Mouse (Mus musculus): ENCODE data around the gene Sdhc.

Gene Sdhc

GRCm38 (mm10) chr1:171149974-171150760, at the start of gene Sdhc, which contains the start of gene Mpz:
Sdhc (minus strand) TSS chr1:171150603.
Mpz (plus strand) TSS chr1:171150711.
- in situ Hi-C loops (cut with MboI, MseI) = no loop called here

DNA sequence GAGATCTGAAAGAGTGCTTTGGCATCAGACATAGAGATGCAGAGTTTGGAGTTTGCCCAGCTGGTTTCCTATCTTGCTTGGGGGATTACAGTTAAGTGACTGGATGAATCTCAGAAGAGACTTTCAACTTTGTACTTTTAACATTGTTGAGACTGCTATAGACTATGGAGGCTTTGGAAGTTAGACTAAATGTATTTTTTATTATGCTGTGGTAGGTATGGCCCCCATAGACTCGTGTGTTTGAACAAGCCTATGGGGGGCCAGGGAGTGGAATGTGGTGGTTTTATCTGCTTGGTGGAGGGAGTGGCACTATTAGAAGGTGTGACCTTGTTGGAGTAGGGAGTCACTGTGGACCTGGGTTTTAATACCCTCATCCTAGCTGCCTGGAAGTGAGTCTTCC, 49.1 kb upstream of the Sdhc start:
- in situ Hi-C loops (cut with MboI, MseI) = no loop called here

GRCm38 (mm10) chr1:171195887-171196397, 45.5 kb upstream of the Sdhc start, which contains the start of gene Pcp4l1:
Pcp4l1 (minus strand) TSS chr1:171196268.
- in situ Hi-C loops (cut with MboI, MseI) = no loop called here

GRCm38 (mm10) chr1:171195046-171195822, 44.8 kb upstream of the Sdhc start:
- in situ Hi-C loops (cut with MboI, MseI) = no loop called here

DNA sequence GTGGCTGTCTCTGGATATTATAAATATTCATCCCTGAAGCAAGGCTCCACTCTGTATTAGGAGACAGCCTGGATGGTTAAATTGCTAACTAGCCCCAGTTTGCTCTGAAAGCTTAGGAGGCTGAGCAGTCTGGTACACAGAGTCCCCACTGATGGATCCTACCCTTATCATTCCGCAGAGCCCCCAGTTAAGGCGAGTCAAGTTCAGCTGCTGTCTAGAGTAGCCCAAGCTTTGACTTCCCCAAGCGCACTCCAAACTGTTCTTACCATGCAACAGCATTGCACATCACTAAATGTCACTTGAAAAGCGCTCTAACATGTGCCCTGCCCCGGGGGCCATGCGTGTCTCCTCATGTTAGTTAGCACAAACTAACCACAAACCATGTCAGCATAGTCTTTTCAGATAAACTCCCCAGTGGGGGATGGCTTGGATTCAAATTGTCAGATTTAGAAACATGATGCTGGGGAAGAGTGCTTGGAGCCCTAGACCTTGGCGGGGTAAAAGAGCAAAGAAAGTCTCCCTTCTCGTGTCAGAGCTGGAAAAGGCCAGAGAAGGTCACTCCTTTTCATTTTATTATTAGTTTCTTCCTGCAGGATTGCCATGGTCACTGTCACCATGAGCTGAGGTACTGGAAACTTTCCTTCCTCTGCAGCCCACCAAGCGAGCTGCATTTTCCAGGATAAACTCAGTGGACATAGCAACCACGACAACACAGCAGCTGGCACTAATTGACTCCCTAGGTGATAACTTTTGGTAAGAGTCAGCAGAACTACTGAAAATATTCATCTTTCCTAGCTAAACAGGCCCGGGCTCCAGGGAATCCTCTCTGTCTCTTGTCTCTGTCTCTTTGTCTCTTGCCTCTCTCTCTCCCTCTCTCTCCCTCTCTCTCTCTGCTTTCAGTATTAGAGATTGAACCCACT, 43.8 kb upstream of the Sdhc start:
- in situ Hi-C loops (cut with MboI, MseI) = no loop called here

DNA sequence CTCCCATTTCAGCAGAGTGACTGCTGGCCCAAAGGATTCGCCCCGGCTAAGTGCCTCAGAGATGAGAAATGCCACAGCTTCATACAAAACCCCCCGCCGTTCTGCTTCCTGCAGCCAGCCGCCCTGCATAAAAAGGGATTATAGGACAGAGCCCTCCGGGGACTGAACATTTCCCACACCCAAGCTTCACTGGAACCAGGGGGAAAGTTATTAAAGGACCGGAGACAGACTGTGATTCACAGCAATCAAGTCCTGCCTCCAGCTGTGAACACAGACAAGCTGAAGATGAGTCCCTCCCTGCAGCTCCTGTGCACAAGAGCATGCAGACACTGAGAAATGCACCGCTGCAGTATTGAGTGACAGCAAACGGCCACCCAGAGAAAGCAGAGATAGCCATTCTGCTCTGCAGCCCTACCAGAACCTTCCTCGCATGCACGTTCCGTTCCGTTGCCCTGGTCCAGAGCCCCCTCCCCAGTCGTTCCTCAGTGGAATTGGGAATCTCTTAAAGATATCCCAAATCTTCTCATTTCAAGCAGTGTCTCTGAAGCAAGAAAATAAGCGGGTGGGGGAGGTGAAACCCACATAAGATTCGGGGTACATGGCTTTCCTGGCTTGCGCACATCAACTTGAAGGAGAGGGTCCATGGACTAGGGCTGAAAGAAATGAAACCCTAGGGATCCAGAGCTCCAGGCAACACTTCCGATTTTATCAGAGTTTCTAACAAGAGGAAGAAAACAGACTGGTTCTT, 42.9 kb upstream of the Sdhc start:
- in situ Hi-C loops (cut with MboI, MseI) = no loop called here

DNA sequence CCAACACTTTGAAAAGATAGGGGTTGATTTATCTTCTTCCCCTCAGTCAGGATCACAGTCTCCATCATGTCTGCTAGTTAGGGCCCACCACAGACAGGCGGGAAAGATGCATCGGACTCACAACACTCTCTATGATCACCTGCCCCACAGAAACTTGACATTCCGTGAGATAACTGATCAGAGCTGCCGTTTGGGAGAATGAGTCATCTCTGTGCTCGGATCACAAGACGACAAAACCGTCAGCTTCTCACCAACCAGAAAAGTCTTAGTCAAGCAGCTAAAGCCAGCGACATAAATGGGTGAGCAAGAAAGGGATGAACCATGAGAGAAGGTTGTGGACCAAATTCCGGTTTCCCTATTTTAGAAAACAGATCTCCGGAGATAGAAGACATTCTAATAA, 41.9 kb upstream of the Sdhc start:
- in situ Hi-C loops (cut with MboI, MseI) = no loop called here

DNA sequence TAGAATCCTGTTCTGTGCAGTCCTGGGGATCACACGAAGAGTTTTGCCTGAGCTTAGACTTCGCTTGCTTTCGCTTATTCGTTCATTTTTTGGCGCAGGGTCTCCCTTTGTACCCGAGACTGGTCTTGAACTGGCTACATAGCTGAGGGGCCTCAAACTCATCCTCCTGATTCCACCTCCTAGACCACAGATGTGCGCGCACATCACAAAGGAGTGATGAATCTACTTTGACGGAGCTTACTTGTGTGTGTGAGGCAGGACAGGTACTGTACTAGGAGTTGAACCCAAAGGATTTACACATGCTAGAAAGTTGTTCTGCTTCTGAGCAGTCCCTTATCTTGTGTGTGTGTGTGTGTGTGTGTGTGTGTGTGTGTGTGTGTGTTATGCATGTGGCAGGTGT, 40.4 kb upstream of the Sdhc start:
- in situ Hi-C loops (cut with MboI, MseI) = no loop called here

- in situ Hi-C loops (cut with MboI, MseI) = no loop called here
These were observed 39.2 kb upstream of the Sdhc start for GRCm38 (mm10) chr1:171189476-171190114.

DNA sequence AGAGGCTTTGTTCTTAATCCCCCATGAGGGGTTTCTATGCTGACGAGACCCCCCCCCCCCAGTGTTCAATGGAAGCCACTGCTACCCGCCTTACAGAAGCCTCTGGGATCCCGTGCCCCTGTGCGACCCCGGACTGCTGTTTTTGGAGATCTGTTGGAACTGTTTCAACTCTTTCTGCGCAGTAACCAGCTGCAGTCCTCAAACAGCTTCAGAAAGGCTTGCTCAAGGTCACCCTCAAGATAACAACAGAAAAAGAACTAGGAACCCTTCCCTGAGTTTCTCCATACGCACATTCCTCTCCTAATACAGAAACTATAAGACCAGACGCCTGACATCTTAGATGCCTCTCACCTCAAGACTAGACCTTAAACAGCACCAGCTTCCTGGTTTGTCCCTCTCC, 38.6 kb upstream of the Sdhc start:
- in situ Hi-C loops (cut with MboI, MseI) = no loop called here

DNA sequence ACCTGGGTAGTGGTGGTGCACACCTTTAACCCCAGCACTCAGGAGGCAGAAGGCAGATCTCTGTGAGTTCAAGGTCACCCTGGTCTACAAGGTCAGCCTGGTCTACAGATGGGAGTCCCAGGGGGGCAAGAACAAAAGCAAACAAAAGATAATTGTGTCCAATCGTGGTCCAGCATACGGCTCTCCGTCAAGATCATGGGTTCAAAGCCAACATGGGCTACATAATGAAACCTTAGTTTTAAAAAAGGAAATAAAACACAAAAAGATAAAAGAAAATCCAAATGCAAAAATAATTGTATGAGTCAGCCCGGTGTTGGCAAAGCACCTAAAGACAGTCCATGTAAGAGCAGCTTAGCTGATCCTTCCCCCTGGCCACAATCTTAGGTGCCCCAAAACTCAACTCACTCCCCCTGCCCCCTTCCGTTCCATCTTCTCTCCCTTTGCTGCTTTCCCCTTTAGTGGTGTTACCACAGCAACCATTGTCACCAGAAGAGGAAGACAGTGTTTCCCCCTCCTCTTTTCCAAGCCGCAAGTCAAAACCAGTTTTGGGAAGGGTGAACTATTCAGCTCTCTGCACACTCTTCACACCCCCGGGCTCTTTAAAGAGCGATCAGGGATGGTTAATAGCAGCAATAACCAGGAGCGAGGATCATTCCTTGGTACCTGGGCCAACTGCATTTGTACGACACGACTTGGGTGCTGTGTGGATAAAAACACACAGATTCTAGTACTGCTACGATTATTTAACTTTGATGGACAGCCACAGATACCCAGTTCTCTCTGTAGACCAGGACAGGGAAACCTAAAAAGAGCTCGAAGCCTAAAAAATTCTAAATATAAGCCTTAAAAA, 37.7 kb upstream of the Sdhc start:
- in situ Hi-C loops (cut with MboI, MseI) = no loop called here

DNA sequence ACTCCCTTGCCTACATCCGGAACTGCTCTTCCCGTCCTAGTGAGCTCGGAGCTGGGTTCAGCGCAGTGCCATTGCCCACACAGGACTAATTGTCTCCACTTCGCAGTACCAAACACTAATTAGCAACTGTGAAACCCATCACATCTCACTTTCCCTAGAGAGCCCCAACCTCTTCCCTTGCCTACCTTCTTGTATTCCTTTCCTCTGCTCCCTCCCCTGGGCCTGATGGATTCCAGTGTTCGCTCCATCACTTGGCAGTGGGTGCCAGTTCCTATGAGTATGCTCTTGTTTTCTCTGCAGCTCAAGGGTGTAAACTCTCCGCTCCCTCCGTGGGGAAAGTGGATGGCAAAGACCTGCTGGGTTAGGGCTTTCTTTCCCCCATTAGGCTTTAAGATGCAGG, 35.3 kb upstream of the Sdhc start:
- in situ Hi-C loops (cut with MboI, MseI) = no loop called here

- in situ Hi-C loops (cut with MboI, MseI) = no loop called here
These were observed 33.9 kb upstream of the Sdhc start for GRCm38 (mm10) chr1:171184314-171184713.

DNA sequence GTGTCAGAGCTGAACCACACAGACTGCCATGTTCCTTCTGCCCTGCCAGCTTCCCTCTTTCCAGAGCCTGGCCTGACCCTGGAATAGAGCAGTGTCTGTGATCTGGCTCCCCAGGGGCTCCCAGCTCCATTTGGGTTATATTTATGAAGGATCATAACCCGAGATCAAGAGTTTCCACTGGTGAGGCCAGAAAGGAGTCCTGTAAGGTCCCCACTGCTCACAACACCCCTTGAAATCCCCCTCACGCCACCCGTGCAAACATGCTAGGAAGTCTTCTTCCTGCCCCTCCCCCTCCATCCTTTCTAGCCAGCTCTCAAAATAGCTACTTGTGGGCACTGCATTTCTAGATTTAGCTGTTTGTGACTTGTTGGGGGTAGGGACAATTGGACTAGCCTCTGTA, 33.2 kb upstream of the Sdhc start:
- in situ Hi-C loops (cut with MboI, MseI) = no loop called here

GRCm38 (mm10) chr1:171183025-171183424, 32.6 kb upstream of the Sdhc start:
- in situ Hi-C loops (cut with MboI, MseI) = no loop called here

- in situ Hi-C loops (cut with MboI, MseI) = loop anchor here (5.0 kb wide), 1 partner anchor 47 kb away; no protein-coding TSS in a partner anchor
These were observed 29.2 kb upstream of the Sdhc start for GRCm38 (mm10) chr1:171179487-171180171.

GRCm38 (mm10) chr1:171172779-171173178, 22.4 kb upstream of the Sdhc start:
- in situ Hi-C loops (cut with MboI, MseI) = loop anchor here (5.0 kb wide), 1 partner anchor 40 kb away; the partner anchor contains the start of gene Nr1i3

- in situ Hi-C loops (cut with MboI, MseI) = loop anchor here (5.0 kb wide), 1 partner anchor 41 kb away; the partner anchor contains the start of gene Nr1i3
These were observed 20.7 kb upstream of the Sdhc start for GRCm38 (mm10) chr1:171171138-171171537.

All from regulatory T cell (primary cell).